Mouse (Mus musculus): ENCODE data around the gene Sf3b4. TPM values are rescaled to one million over a fixed set of nuclear protein-coding genes. Genes with fewer than 3 reads are reported as not detected.

Sf3b4 gene
- polyA plus RNA-seq, 1 experiment from 2014 or later, result 128 TPM

DNA sequence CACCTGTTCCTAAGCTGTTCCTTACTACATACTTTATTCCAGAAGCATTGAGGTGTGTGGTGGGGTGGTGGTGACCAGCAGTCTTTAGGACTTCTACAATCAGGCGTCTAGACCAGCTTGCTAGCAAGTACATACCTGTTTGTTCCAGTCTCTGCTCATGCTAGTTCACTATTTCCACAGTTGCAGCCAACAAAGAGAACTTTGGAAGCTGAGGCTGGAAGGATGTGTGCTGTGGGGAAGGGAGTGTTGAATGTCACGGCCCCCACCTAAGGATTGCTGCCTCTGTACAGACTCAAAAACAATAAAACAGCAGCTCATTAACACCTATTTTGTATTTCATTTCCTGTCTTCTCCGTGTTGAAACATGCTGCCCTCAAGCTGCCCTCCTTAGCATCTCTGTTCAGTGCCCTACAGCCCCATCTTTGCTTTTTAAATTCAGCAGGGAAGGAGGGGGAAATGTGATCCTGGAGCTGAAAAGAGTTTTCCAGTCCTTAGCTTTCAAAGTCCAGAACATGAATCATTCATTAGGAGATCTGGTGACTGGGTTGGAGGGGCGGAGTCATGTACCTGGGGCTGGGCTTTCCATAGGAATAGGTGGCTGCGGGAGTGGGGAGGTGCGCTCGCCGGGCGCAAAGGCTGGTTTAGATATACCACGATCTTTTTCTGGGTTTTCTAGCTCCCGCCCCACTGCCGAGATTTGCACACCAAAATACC lies 11.2 kb upstream of the Sf3b4 start:
- peak; percentile 76 for ATAC-seq (replicated peaks; ENCODE audit: low FRiP score, low read depth)
- Histone ChIP-seq H3K36me3 (ENCODE audit: insufficient read depth, low read length) (peaks cover 6% of the 10 kb centered on the region; the same call in 1 of the 2 replicates), H3K4me2 (ENCODE audit: low read length) (peak overlapping the region; percentile 95), H3K27me3 (ENCODE audit: insufficient read depth, low read length) (no peaks in the 10 kb centered on the region), H3K9ac (ENCODE audit: low read depth, low read length) (peak overlapping the region; percentile 72), H3K4me3 (replicated peaks; ENCODE audit: low read depth, low read length) (peak overlapping the region; percentile 61), H3K9me3 (replicated peaks; ENCODE audit: low read length) (no peaks in the 10 kb centered on the region), H3K4me1 (replicated peaks; ENCODE audit: insufficient read depth, low read length) (0 out of 2 replicates have a peak, but pooled peaks cover 13% of the 10 kb centered on the region), H3K27ac (peak overlapping the region; percentile 93)
- no peak for TF ChIP-seq CTCF (IDR thresholded peaks at IDR 0.05; ENCODE audit: low read depth)
- 0% methylated on average over 12 of the region's 12 CpGs for WGBS
- DNase-seq (ENCODE audit: low spot score), result peak; percentile 86

DNA sequence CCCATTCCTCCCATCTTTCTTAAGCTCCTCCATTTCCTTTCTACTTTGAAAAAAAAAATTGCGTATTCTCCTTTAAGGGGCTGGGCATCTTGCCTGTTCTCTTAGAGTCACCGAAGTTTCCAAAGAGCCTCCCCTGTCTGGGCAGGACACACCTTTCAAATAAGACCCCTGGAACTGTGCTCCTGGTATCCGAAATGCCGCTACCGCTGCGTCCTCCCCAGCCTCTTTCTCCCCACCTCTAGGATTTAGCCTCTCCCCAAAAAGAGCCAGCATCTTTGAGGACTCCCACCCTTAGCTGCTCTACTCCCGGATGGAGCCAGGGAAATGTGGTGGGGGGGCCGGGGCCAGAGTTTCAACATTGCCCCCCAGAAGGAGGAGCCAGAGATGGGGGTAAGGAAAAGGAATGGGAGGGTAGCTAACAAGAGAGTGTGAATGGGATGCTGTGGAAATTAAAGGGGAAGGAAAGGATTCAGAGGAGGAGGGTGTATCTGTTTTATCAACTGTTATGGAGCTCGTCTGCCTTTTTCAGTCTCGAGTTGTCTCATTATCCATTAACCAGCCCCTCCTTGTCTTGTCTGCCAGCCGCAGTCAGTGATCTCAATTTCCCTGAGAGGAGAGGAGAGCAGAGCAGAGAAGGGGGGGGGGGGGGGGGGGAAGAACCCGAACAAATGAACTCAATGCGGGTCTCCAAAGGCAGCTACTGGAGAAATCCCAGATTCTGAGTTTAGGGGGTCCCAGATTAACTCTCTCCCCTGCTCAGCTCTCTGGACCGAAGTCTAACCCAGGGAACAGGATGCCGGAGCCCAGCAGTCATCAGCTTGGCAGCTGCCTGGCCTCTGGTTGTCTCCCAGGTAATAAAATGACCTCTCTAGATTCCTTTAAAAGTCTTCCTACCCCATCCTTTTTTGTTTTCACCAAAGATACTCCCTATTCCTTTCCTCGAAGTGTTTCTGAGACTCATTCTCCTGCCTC lies 10.0 kb upstream of the Sf3b4 start, which contains the start of gene Mtmr11:
Gene Mtmr11, plus strand, starts transcription at position 136 of the 972 bp plus-strand sequence.
- Histone ChIP-seq H3K9me3 (replicated peaks; ENCODE audit: low read length) (no peaks in the 10 kb centered on the region), H3K27me3 (ENCODE audit: insufficient read depth, low read length) (no peaks in the 10 kb centered on the region), H3K4me1 (replicated peaks; ENCODE audit: insufficient read depth, low read length) (0 out of 2 replicates have a peak, but pooled peaks cover 13% of the 10 kb centered on the region), H3K27ac (peak within 1 kb of the TSS; percentile 93), H3K36me3 (ENCODE audit: insufficient read depth, low read length) (0 out of 2 replicates have a peak, but pooled peaks cover 6% of the 10 kb centered on the region), H3K9ac (ENCODE audit: low read depth, low read length) (peak within 1 kb of the TSS; percentile 72), H3K4me2 (ENCODE audit: low read length) (peak within 1 kb of the TSS; percentile 95), H3K4me3 (replicated peaks; ENCODE audit: low read depth, low read length) (peak within 1 kb of the TSS; percentile 61)
- TF ChIP-seq CTCF (IDR thresholded peaks at IDR 0.05; ENCODE audit: low read depth), result no peak
- 4% methylated on average over 16 of the region's 16 CpGs for WGBS
- peak; percentile 26; the same call in 1 of the 2 replicates for ATAC-seq (replicated peaks; ENCODE audit: low FRiP score, low read depth)
- DNase-seq (ENCODE audit: low spot score), result peak; percentile 83

DNA sequence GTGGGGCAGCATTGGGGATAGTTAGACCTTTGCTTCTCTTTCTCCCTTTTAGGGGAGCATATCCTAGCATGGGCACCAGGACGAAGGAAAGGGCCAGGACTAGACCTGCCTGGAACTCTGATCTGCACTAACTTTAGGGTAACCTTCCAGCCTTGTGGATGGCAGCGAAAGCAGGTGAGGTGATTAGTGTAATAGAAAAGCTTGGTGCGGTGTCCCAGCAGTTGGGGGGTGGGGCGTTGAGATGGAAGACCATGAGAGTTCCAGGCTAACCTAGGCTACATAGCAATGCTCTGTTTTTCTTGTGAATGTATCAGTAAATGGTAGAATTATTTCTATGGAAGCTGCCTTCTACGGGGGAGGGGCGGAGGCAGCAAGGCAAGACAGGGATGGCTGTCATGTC lies 9.1 kb upstream of the Sf3b4 start:
- H3K27ac ChIP-seq, result peak overlapping the region; percentile 93; the same call in 1 of the 2 replicates
- 88% methylated on average over 6 of the region's 6 CpGs for WGBS

GRCm38 (mm10) chr3:96168466-96169158 lies 3.5 kb upstream of the Sf3b4 start:
- 71% methylated on average over 12 of the region's 12 CpGs for WGBS
- Histone ChIP-seq H3K4me1 (replicated peaks; ENCODE audit: insufficient read depth, low read length) (peaks cover 16% of the 10 kb centered on the region; the same call in 1 of the 2 replicates), H3K27ac (no peak overlapping the region), H3K4me2 (ENCODE audit: low read length) (no peak overlapping the region), H3K36me3 (ENCODE audit: insufficient read depth, low read length) (0 out of 2 replicates have a peak, but pooled peaks cover 6% of the 10 kb centered on the region), H3K9ac (ENCODE audit: low read depth, low read length) (no peak overlapping the region), H3K4me3 (replicated peaks; ENCODE audit: low read depth, low read length) (no peak overlapping the region), H3K9me3 (replicated peaks; ENCODE audit: low read length) (no peaks in the 10 kb centered on the region), H3K27me3 (ENCODE audit: insufficient read depth, low read length) (no peaks in the 10 kb centered on the region)
- TF ChIP-seq CTCF (IDR thresholded peaks at IDR 0.05; ENCODE audit: low read depth), result no peak
- ATAC-seq (replicated peaks; ENCODE audit: low FRiP score, low read depth), result no peak
- no peak for DNase-seq (ENCODE audit: low spot score)

More for the DNA sequence above, 9.1 kb upstream of the Sf3b4 start:
- no peak for TF ChIP-seq CTCF (IDR thresholded peaks at IDR 0.05; ENCODE audit: low read depth)
- no peaks in the 10 kb centered on the region for H3K27me3 ChIP-seq (ENCODE audit: insufficient read depth, low read length)
- H3K9ac ChIP-seq (ENCODE audit: low read depth, low read length), result peak overlapping the region; percentile 72; the same call in 1 of the 2 replicates
- H3K9me3 ChIP-seq (replicated peaks; ENCODE audit: low read length), result no peaks in the 10 kb centered on the region
- DNase-seq (ENCODE audit: low spot score) (no peak), ATAC-seq (replicated peaks; ENCODE audit: low FRiP score, low read depth) (no peak)
- H3K4me3 ChIP-seq (replicated peaks; ENCODE audit: low read depth, low read length), result peak overlapping the region; percentile 61
- H3K36me3 ChIP-seq (ENCODE audit: insufficient read depth, low read length), result 0 out of 2 replicates have a peak, but pooled peaks cover 6% of the 10 kb centered on the region
- 0 out of 2 replicates have a peak, but pooled peaks cover 13% of the 10 kb centered on the region for H3K4me1 ChIP-seq (replicated peaks; ENCODE audit: insufficient read depth, low read length)
- peak overlapping the region; percentile 95 for H3K4me2 ChIP-seq (ENCODE audit: low read length)

DNA sequence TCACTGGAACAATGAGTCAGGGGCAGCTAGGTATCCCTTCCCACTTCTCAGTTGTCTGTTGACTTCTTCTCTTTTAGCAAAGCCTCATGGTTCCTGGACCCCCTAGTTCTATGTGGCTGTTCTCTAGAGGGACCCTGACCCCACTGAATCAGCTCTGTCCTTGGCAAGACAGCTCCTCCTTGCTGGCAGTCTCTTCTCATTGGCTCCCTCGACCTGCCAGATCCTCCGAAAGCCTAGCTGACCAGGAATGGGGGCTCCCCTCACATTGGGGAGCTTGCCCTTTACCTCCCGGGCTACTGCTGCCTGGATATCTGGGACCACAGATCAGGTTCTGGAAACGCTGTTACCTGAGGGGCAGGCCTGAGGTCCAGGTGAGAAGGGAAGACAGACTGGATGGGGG lies 1.9 kb upstream of the Sf3b4 start:
- Histone ChIP-seq H3K4me1 (replicated peaks; ENCODE audit: insufficient read depth, low read length) (peaks cover 20% of the 10 kb centered on the region), H3K36me3 (ENCODE audit: insufficient read depth, low read length) (peaks cover 9% of the 10 kb centered on the region; the same call in 1 of the 2 replicates), H3K27ac (0 out of 2 replicates have a peak overlapping the region, but pooled peaks have one; percentile 99), H3K4me2 (ENCODE audit: low read length) (no peak overlapping the region), H3K4me3 (replicated peaks; ENCODE audit: low read depth, low read length) (no peak overlapping the region), H3K27me3 (ENCODE audit: insufficient read depth, low read length) (no peaks in the 10 kb centered on the region), H3K9ac (ENCODE audit: low read depth, low read length) (no peak overlapping the region), H3K9me3 (replicated peaks; ENCODE audit: low read length) (no peaks in the 10 kb centered on the region)
- no peak for ATAC-seq (replicated peaks; ENCODE audit: low FRiP score, low read depth)
- WGBS, result 91% methylated on average over 4 of the region's 4 CpGs
- DNase-seq (ENCODE audit: low spot score), result no peak
- no peak for TF ChIP-seq CTCF (IDR thresholded peaks at IDR 0.05; ENCODE audit: low read depth)
